Mouse (Mus musculus): ENCODE results near the gene Qdpr. TPM values are rescaled to one million over a fixed set of nuclear protein-coding genes. Genes with fewer than 3 reads are reported as not detected.

Qdpr gene
- polyA plus RNA-seq, 1 experiment, result 65.7 TPM

DNA sequence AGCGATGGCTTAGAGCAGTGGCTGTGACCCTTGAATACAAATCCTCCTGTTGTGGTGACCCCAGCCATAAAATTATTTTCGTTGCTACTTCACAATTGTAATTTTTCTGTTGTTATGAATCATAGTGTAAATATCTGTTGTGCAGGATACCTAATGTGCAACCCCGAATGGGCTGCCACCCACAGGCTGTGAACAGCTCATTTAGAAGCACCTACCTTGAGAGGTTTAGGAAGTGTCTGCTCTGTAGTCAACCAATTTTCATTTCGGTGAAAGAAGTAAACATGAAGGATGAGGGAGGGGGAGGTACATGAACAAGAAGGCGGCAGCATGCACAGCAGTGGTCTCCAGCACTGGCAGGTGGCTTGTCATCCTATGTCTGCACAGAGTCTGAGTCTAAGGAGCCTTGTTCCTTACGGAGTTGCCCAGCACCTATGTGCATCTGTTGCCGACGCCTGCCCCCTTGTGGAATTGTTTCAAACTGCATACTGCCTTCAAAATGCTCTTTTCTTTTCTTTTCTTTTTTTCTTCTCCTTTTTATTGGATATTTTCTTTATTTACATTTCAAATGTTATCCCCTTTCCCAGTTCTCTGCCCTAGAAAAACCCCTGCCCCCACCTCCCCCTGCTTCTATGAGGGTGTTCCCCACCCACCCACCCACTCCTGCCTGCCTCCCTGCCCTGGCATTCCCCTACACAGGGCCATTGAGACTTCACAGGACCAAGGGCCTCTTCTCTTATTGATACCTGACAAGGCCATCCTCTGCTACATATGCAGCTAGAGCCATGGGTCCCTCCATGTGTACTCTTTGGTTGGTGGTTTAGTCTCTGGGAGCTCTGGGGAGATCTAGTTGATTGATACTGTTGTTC, 25.8 kb downstream of the Qdpr start:
- peak; percentile 86 for DNase-seq (ENCODE audit: low read depth)
- TF ChIP-seq POLR2A (IDR thresholded peaks at IDR 0.05; ENCODE audit: borderline replicate concordance, extremely low read depth, insufficient read depth, insufficient read length, poor library complexity, severe bottlenecking) (no peak), CTCF (IDR thresholded peaks at IDR 0.05; ENCODE audit: borderline replicate concordance, extremely low read depth, insufficient read depth, insufficient read length) (peak; percentile 87)

DNA sequence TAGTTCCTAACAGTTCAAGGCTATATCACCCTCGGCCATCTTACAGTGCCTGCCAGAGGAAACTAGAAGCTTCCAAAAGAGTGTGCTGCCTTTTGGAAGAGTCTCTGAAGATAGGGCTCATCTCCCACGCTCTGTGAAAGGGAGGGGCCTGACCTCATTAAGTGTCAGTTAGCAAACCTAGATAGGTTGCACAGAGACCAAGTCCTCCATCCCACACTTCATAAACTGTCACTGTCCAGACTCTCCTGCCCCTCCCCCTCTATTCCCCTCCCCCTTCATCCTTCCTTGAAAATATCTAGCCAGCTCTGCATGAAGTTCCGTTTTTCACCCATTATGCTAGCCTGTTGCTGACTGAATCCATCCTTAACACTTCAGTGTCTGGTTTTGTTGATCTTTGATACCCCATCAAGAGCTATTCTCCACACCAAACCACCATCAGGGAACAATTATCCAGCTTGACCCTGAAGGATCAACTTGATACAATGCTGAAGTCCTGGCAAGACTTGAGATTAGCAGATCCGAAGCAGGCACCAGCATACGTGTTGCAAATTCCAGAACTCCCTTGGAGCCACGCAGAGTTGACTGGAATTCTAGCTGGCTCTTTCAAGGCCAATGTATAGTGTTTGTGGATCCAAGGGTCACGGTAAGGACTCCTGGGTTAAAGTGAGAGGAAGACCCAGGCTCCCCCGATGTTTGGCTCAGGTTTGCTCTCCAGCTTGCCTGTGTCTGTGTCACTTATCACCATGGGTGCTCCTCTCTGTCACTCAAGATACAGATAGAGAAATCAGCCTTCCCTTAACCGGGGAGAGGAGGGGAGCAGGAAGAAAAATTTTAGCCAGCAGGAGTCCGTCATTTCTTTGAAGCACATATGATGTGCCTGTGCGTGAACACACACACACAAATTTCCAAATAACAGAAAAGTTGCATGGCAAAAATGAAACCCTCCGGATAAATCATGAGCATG, 27.9 kb downstream of the Qdpr start:
- no peak for DNase-seq (ENCODE audit: low read depth)
- TF ChIP-seq POLR2A (IDR thresholded peaks at IDR 0.05; ENCODE audit: borderline replicate concordance, extremely low read depth, insufficient read depth, insufficient read length, poor library complexity, severe bottlenecking), result no peak

DNA sequence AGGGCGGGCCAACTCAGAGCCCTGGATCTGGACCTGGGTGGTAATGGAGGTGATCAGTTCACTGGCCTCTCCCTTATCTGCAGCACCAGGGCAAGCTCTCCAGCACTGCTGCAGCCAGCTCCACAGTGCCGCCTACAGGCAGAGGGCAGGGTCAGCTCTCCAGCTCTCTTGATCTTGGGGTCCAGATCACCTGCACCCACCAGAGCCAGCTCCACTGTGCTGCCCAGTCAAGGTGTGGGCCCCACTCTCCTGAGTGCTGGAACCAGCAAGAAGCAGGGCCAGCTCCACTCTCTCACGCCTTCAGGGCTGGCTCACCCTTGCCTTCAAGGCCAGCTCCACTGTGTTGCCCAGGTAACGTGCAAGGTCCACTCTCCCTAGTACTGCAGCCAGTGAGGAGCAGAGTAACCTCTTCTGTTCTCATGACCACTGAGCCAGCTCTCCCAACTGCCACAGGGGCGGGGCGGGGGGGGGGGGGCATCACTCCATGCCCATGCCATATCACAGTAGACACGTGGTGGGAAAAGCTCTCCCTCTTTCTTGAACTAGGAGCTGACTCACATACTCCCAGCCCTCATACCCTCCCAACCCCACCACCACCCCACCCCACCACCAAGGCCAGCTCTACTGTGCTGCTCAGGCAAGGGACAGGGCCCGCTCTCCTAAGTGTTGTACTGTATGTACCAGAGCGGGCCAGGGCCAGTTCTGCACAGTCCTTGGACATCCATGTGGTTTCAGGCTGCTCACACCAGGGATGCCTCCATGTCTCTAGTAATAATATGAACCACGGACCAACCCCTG, 30.0 kb downstream of the Qdpr start:
- peak; percentile 17 for DNase-seq (ENCODE audit: low read depth)
- TF ChIP-seq POLR2A (IDR thresholded peaks at IDR 0.05; ENCODE audit: borderline replicate concordance, extremely low read depth, insufficient read depth, insufficient read length, poor library complexity, severe bottlenecking) (no peak), CTCF (IDR thresholded peaks at IDR 0.05; ENCODE audit: borderline replicate concordance, extremely low read depth, insufficient read depth, insufficient read length) (peak; percentile 60)

DNA sequence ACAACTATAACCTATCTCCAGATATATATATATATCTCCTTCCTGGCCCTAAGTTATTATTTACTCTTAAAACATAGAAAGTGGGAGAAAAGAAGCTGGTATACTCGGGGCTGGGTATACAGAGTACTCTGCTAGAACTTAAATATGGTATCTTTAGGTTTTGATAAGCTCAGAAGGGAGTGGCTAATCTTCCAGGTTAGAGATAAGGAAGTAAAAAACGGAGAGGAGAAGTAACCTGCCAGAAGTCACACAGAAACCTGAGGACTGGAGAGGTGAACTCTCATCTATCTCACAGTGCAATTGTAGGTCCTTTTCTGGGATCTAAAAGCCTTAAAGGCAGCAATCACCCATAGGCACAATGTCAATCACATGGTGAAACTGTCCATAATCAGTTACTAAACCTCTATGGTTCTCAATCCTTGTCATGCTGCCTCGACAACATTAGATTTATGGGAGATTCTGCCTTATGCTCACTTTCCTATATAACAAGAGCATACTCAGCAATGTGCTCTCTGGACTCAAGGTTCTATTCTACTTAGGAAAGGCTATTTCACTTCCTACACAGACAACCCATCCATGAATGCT, 32.1 kb downstream of the Qdpr start:
- no peak for TF ChIP-seq CTCF (IDR thresholded peaks at IDR 0.05; ENCODE audit: borderline replicate concordance, extremely low read depth, insufficient read depth, insufficient read length)
- TF ChIP-seq POLR2A (IDR thresholded peaks at IDR 0.05; ENCODE audit: borderline replicate concordance, extremely low read depth, insufficient read depth, insufficient read length, poor library complexity, severe bottlenecking), result no peak
- DNase-seq (ENCODE audit: low read depth), result no peak

DNA sequence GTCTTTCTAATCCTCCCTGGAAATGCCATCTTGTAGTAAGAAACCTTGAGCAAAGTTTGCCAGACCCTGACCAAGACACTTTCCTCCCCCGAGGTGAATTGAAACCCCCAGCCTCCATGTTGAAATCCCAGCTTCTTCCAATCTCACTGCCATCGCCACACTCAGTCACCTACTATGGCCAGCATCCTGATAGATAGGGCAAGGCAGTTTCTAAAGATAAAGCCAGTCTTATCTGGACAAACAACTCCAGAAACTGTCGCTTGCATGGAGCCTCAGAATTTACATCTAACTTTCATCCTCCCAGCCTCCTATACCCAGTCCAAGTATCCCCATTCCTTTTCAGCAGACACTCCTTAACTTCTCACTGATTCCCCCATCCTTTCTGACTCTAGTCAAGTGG, 33.6 kb downstream of the Qdpr start:
- TF ChIP-seq POLR2A (IDR thresholded peaks at IDR 0.05; ENCODE audit: borderline replicate concordance, extremely low read depth, insufficient read depth, insufficient read length, poor library complexity, severe bottlenecking), result no peak
- no peak for TF ChIP-seq CTCF (IDR thresholded peaks at IDR 0.05; ENCODE audit: borderline replicate concordance, extremely low read depth, insufficient read depth, insufficient read length)
- no peak for DNase-seq (ENCODE audit: low read depth)

DNA sequence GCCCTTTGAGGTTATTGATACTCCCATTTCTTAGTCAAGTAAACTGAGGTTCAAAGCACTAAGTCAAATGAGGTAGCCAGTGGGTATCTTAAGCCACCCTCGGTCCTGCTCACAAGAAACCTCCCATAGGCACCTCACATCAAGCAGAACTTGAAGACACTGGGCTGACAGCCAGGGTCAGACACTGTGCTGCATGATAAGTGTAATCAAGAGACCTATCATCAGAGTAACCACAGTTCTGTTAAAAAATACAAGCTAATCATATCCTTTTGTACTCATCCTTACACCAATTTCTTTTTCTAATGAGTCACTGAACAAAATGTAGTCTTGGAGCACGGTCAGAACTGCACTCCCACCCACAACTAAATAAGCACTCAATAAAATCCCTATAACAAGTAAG, 43.9 kb downstream of the Qdpr start:
- TF ChIP-seq POLR2A (IDR thresholded peaks at IDR 0.05; ENCODE audit: borderline replicate concordance, extremely low read depth, insufficient read depth, insufficient read length, poor library complexity, severe bottlenecking), result no peak
- no peak for TF ChIP-seq CTCF (IDR thresholded peaks at IDR 0.05; ENCODE audit: borderline replicate concordance, extremely low read depth, insufficient read depth, insufficient read length)
- DNase-seq (ENCODE audit: low read depth), result no peak

DNA sequence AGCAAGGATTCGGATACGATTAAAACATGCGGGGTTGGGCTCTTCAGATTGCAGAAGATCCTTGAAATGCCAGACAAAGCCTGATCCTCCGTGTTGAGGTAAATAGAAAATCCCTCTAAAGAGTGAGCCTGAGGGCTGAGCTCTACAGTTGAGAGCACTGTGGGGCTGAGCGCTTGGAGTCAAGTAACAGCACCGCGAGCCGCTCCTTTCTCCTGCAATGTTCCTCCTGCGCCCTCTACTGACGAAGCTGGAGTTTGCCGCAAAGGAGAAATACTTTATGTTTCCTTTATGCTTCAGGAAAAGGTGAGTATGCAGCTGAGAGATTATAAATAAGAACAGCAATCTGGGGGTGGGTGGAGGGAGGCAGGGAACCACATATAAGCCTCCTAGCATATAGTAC, 47.4 kb downstream of the Qdpr start:
- peak; percentile 91 for DNase-seq (ENCODE audit: low read depth)
- TF ChIP-seq CTCF (IDR thresholded peaks at IDR 0.05; ENCODE audit: borderline replicate concordance, extremely low read depth, insufficient read depth, insufficient read length) (peak; percentile 95), POLR2A (IDR thresholded peaks at IDR 0.05; ENCODE audit: borderline replicate concordance, extremely low read depth, insufficient read depth, insufficient read length, poor library complexity, severe bottlenecking) (no peak)

DNA sequence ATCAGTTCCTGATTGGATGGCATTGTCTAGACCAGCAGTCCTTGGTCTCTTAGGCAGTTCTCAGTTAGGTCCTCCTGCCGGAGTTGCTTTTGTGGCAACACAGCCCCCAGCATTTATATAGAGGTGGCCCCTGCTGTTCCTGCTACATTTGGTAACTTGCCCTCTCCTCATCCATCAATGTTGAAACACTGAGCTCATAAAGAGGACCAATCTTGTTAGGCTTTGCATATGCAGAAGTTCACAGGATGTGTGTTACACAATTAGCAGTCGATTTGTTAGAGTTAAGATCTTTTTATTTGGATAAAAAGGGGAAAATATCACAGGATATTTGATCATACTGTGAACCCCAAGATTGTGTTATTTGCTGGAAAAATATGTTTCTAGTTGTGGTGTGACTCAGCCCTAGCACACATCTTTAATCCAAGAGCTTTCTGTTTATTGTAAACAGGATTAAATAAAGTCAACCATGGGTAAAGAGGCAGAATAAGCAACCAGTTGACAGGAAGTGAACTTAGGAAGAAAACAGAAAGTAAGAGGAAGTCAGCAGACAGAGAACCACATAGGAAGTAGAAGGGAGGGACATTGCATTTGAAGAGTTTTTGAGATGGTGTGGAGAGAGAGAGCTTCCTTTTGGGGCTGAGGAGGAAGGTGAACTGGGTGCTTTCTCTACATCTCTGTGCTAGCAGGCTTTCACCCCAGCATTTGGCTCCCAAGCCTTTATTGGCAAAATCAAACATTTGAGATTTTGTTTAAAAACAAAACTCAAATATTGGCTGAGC, 65.8 kb downstream of the Qdpr start:
- no peak for DNase-seq (ENCODE audit: low read depth)
- TF ChIP-seq CTCF (IDR thresholded peaks at IDR 0.05; ENCODE audit: borderline replicate concordance, extremely low read depth, insufficient read depth, insufficient read length), result no peak
- TF ChIP-seq POLR2A (IDR thresholded peaks at IDR 0.05; ENCODE audit: borderline replicate concordance, extremely low read depth, insufficient read depth, insufficient read length, poor library complexity, severe bottlenecking), result no peak

Other genes starting within 250 kb of the Qdpr start
- gene Clrn2, start 3.5 kb upstream of the Qdpr start, polyA plus RNA-seq (2012; rRNA removed), result 0.13 and 0.18 TPM in 2 replicates
- gene Lap3, start 43.1 kb upstream of the Qdpr start, polyA plus RNA-seq (2012; rRNA removed), result 20.1 and 20.5 TPM in 2 replicates
- gene Med28, start 70.0 kb upstream of the Qdpr start, polyA plus RNA-seq (2012; rRNA removed), result 133 and 165 TPM in 2 replicates
- gene Fam184b, start 189.4 kb upstream of the Qdpr start, polyA plus RNA-seq (2012; rRNA removed), result 1.5 and 2.6 TPM in 2 replicates
- 8.7 and 13.2 TPM in 2 replicates for gene Ncapg, start 219.7 kb upstream of the Qdpr start, polyA plus RNA-seq (2012; rRNA removed)